Mouse (Mus musculus): Measurements from ENCODE around the gene Asprv1. TPM values are rescaled to one million over a fixed set of nuclear protein-coding genes. Genes with fewer than 3 reads are reported as not detected.

Gene Asprv1
- 2.2 and 5.2 TPM in 2 replicates for polyA plus RNA-seq (2012; ENCODE audit: low replicate concordance)

DNA sequence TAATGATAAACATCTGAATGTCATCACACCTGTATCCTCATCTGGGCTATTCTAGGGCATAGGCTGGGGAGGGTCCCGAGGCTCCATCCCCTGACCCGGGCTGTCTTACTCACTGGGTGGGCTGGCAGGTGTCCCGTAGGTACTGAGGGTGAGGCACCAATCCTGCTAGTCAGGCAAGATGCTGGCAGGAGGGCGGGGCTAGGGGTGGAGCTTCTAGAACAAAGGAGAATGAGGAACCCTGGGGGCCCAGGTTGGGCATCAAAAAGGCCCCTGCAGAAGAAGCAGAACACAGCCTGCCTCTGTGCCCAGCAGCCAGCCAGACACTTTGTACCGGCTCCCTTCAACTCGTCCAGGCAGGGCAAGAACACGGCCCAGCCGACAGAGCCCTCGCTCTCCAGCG is at the start of gene Asprv1:
Gene Asprv1 (plus strand): TSS at position 219 of the 400 bp plus-strand sequence.

DNA sequence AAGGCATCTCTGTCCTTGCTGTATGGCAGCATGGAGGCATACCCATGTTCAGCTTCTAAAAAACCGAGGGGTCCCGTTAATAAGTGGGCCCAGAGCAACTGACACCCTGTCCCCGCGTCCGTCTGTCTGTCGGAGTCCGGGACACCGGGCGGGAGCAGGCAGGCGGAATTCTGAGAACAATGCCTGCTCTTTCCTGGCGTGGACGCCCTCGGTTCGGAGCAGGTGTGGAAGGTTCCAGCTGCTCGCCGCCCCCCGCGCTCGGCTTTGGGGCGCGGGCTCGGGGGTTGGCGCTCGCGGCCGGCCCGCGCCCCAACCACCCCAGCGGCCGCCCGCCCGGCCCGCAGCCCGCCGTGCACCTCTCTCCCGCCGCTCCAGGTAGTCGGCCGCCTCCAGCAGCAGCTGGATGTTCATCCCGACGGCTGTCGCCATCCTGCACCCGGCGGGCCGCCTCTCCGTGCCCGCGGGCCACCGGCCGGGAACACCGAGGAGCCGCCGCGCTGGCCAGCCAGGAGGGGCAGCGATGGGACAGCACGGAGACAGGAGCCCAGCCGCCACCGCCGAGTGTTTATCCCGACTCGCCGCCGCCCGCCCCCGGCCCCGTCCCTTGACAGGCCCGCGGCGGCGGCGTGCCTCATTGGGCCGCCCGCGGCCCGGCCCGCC is 40.7 kb downstream of the Asprv1 start, which contains the start of gene Mxd1:
Gene Mxd1 (minus strand): TSS at position 582 of the 660 bp plus-strand sequence.

Other genes starting within 250 kb of the Asprv1 start
- 19.6 and 23.3 TPM in 2 replicates for gene Pcyox1, start 231.0 kb upstream of the Asprv1 start, polyA plus RNA-seq (2012; ENCODE audit: low replicate concordance)
- gene Tia1, start 223.9 kb upstream of the Asprv1 start, polyA plus RNA-seq (2012; ENCODE audit: low replicate concordance) = 36.7 and 50.8 TPM in 2 replicates
- not detected in 2 replicates for gene Gm44790, start 201.5 kb upstream of the Asprv1 start, polyA plus RNA-seq (2012; ENCODE audit: low replicate concordance)
- 5.0 and 11.0 TPM in 2 replicates for gene C87436, start 189.8 kb upstream of the Asprv1 start, polyA plus RNA-seq (2012; ENCODE audit: low replicate concordance)
- gene Pcbp1, start 101.8 kb upstream of the Asprv1 start, polyA plus RNA-seq (2012; ENCODE audit: low replicate concordance) = 378 and 715 TPM in 2 replicates
- gene Mxd1, start 41.0 kb downstream of the Asprv1 start, polyA plus RNA-seq (2012; ENCODE audit: low replicate concordance) = 22.5 and 47.2 TPM in 2 replicates
- 99.6 and 138 TPM in 2 replicates for gene Snrnp27, start 56.4 kb downstream of the Asprv1 start, polyA plus RNA-seq (2012; ENCODE audit: low replicate concordance)
- 23.5 and 43.7 TPM in 2 replicates for gene Gmcl1, start 105.2 kb downstream of the Asprv1 start, polyA plus RNA-seq (2012; ENCODE audit: low replicate concordance)
- gene Anxa4, start 165.4 kb downstream of the Asprv1 start, polyA plus RNA-seq (2012; ENCODE audit: low replicate concordance) = 1.9 and 10.4 TPM in 2 replicates
- gene Aak1, start 221.4 kb downstream of the Asprv1 start, polyA plus RNA-seq (2012; ENCODE audit: low replicate concordance) = 43.6 and 85.9 TPM in 2 replicates